Mouse (Mus musculus) colon, adult 2 months (tissue): ENCODE results near the gene Zbtb38. TPM values are rescaled to one million over a fixed set of nuclear protein-coding genes. Genes with fewer than 3 reads are reported as not detected.

Experiments
- polyA plus RNA-seq: library from polyadenylated mRNA; depleted of rRNA; stranded (reverse); fragments of >200 nt; gene quantifications from 2 replicates; pipeline ENCODE4 v1.2.3, GENCODE M21; 2012; rRNA removed

The Zbtb38 gene
- 8.5 and 9.5 TPM in 2 replicates for polyA plus RNA-seq

GRCm38 (mm10) chr9:96752603-96753114 lies at the start of gene Zbtb38:
Zbtb38 (minus strand) TSS chr9:96752831.

Other genes starting within 250 kb of the Zbtb38 start
- gene Gm28729, start 227.6 kb downstream of the Zbtb38 start, polyA plus RNA-seq: 0.45 and 0.49 TPM in 2 replicates
- gene Rasa2, start 121.2 kb downstream of the Zbtb38 start, polyA plus RNA-seq: 2.3 and 2.8 TPM in 2 replicates
- gene Pxylp1, start 139.8 kb upstream of the Zbtb38 start, polyA plus RNA-seq: 27.1 and 29.5 TPM in 2 replicates